Mouse (Mus musculus): ENCODE measurements around the gene Spag5. TPM values are rescaled to one million over a fixed set of nuclear protein-coding genes. Genes with fewer than 3 reads are reported as not detected.

Gene Spag5
- polyA plus RNA-seq (2014; fragmentation: Illumina TruSeq; extraction: RNeasy Lipid Tissue Mini Kit (QIAGEN cat#74804); ENCODE audit: low read depth, low replicate concordance), result 48.0 TPM

DNA sequence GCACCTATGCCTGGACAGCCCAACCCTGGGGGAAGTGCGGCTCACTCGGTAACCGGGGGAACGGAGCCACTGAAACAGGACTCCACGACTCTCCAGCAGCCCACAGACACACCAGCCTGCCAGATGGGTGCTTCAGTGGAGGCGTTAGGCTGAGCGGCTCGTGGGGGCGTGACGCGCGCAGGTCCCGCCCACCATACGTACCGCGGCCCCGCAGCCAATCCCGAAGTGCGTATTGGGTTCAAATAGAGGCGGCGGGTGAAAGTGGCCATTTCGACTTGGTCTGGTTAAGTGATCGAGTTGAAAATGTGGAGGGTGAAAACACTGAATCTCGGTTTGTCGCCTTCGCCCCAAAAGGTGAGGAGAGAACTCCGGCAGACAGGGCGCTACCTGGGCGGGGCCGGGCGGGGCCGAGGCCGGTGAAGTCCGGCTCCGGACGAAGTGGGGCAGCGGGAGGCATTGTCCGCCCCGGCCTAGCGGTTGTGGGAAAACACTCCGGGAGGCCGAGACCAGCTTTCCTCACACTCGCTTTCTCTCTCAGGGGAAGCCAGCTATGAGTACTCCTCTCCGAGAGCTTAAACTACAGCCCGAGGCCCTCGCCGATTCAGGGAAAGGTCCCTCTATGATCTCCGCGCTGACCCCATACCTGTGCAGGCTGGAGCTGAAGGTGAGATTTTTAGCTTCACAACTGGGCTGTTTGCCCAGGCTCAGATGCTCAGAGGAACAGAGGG lies at the start of gene Spag5:
Gene Spag5, plus strand, starts transcription at position 173 of the 728 bp plus-strand sequence.

DNA sequence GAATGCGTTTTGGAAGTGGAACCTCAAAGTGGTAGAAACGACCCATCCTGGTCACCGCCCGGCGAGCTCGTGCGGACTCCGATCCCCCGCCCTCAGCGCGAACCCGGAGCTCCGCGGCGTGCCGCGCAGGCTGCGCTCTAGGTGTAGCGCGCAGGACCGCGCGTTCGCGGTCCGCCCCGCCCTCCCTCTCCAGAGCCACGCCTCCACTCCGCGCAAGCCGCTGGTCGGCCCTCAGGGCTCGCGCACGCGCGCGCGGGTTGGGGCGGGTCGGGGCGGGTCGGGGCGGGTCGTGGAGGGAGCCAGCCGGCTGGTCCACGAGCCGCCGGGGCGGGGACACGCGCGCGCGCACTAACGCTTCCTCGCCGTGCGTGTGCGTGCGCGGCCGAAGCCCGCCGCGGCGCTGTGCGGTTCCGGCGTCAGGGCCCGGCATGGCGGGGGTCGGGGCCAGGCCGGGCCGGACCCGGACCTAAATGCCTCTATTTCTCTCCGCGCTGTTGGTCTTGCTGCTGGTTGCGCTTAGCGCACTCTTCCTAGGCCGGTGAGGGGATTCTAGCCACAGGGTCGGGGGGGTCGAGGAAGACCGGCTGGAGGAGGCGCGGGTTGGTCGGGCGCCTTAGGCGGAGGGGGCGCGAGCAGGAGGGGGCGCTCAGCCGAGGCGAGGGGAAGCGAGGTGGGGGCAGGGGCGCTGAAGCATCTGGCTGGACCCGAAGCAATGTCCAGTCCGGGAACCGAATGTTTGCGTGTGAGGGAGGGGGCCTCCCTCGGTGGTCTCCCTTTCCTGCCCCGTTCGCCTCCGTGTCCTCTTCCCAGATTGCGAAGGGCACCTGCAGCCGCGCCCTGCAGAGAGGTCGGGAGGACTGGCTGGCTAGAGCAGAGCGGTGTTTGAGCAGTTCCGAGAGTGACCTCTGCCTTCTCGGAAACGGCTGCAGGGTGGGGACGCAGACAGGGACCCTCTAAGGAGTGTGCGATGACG lies 39.7 kb upstream of the Spag5 start, which contains the start of gene 2610507B11Rik:
Gene 2610507B11Rik, plus strand, starts transcription at position 373 of the 973 bp plus-strand sequence.

DNA sequence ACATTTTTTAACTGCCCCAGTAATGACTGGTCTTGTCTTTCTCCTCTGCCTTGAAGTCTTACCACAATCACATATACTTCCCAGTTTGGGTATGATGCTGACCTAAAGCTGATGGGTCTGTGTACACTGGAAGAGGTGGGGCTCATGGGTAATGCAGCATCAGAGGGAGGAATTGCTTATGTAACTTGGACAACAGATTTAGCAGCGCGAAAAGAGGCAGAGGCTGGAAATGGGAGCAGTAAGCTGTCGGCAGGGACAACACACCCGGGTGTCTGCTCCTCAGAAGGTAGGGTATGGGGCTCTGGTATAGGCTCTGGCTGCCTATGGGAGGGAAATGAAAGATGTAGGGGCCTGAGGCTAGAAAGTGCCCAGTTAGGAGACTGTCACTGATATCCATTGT lies 10.7 kb upstream of the Spag5 start, which contains the start of gene BC030499:
Gene BC030499, plus strand, starts transcription at position 188 of the 400 bp plus-strand sequence.

DNA sequence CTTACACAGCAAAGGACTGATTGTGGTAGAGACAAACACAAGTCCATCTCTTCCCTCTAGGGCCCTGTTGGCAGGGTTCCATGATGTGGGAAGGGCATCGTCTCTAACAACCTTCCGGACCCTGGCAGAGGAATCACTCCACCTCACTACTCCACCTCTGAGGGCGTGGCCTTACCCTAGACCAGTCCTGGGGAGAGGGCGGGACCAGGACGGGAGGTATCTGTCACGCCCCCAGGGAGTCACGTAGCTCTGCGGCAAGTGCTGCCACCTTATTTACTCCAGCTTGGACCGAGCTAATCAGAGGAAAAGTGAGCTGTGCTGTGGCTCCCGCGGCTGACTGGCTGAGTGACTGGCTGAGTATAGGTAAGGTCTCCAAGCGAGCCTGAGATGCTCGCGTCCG lies 21.5 kb downstream of the Spag5 start, which contains the start of gene Aldoc:
Gene Aldoc, plus strand, starts transcription at position 109 of the 400 bp plus-strand sequence.

DNA sequence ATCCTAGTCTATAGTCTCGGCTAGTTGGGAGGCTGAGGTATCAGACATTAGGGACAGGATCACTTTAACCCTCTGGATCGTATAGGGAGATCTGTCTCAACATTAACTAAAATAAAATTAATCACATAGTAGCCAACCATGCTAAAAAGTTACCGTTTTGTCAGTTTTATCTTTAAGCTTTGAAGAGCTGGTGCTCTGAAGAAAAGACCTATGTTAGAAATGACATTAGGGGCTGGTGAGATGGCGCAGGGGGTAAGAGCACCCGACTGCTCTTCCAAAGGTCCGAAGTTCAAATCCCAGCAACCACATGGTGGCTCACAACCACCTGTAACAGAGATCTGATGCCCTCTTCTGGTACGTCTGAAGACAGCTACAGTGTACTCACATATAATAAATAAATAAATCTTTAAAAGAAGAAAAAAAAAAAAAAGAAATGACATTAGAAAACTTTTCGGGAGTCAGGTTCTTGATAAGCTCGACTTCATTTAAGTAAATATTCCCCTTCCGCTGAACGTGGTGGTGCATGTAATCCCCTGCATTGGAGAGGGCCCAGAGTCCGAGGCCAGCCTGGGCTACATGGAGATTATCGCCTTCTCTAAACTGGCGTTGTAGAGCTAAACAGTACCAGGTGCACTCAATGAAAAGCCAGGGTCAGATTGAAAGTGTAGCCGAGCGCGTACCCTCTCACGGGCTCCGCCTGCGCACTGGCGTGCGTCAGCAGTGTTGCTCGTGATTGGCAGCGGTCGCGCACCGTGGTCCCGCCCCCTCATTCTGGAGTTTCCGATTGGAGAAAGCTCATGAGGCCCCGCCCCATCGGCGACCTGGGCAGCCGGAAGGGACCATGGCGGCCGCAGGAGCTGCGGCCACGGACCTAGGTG lies 26.5 kb downstream of the Spag5 start, which contains the start of gene Pigs:
Gene Pigs, plus strand, starts transcription at position 782 of the 878 bp plus-strand sequence.

DNA sequence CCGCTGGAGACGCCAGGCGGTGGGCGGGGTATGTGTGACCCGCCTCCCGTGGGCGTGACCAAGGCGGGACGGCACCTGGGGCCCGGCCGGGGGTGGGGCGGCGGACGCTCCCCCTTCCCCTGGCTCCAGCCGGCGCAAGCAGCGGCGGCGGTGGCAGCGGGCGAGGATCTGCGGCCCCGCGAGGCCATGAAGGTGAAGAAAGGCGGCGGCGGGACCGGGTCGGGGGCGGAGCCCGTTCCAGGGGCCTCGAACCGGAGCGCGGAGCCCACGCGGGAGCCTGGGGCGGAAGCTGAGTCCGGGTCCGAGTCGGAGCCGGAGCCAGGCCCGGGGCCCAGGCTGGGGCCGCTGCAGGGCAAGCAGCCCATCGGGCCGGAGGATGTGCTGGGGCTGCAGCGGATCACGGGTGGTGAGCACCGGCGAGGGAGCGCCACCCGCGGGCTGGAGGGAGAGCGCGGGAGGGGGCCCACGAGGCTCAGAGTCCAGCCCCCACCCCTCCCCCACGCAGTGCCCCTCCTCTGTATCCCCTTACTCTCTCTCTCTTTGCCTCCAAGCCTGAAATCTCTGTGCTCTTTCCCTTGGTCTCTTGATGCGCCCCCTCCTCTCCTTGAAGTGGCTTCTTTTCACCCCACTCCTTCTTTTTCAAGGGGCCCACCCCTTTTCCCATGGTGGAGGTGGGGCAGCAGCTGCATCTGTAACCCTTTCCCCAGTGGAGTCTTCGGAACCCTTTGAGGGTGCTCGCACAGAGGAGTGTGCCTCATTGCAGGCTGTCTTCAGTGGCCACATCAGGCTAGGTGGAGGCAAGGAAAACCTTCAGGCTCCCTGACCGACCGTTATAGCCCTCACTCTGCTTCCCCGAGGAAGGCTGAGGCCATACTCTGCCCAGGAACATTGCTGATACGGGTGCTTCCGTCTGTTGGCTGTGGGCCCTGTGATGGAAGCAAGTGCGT lies 42.3 kb downstream of the Spag5 start, which contains the start of gene Unc119:
Gene Unc119, plus strand, starts transcription at position 102 of the 947 bp plus-strand sequence.

Other genes with a start within 250 kb of the Spag5 start
- gene Eral1, start 221.1 kb upstream of the Spag5 start, polyA plus RNA-seq (2014; fragmentation: Illumina TruSeq; extraction: RNeasy Lipid Tissue Mini Kit (QIAGEN cat#74804); ENCODE audit: low read depth, low replicate concordance), result 4.5 TPM
- 4.6 TPM for gene Fam222b, start 206.9 kb upstream of the Spag5 start, polyA plus RNA-seq (2014; fragmentation: Illumina TruSeq; extraction: RNeasy Lipid Tissue Mini Kit (QIAGEN cat#74804); ENCODE audit: low read depth, low replicate concordance)
- gene Traf4, start 135.9 kb upstream of the Spag5 start, polyA plus RNA-seq (2014; fragmentation: Illumina TruSeq; extraction: RNeasy Lipid Tissue Mini Kit (QIAGEN cat#74804); ENCODE audit: low read depth, low replicate concordance), result 0.08 TPM
- gene Nek8, start 124.9 kb upstream of the Spag5 start, polyA plus RNA-seq (2014; fragmentation: Illumina TruSeq; extraction: RNeasy Lipid Tissue Mini Kit (QIAGEN cat#74804); ENCODE audit: low read depth, low replicate concordance), result 5.8 TPM
- gene Tlcd1, start 124.8 kb upstream of the Spag5 start, polyA plus RNA-seq (2014; fragmentation: Illumina TruSeq; extraction: RNeasy Lipid Tissue Mini Kit (QIAGEN cat#74804); ENCODE audit: low read depth, low replicate concordance), result 44.7 TPM
- gene Rpl23a, start 117.9 kb upstream of the Spag5 start, polyA plus RNA-seq (2014; fragmentation: Illumina TruSeq; extraction: RNeasy Lipid Tissue Mini Kit (QIAGEN cat#74804); ENCODE audit: low read depth, low replicate concordance), result 243 TPM
- 2.0 TPM for gene Rab34, start 113.1 kb upstream of the Spag5 start, polyA plus RNA-seq (2014; fragmentation: Illumina TruSeq; extraction: RNeasy Lipid Tissue Mini Kit (QIAGEN cat#74804); ENCODE audit: low read depth, low replicate concordance)
- gene Proca1, start 108.1 kb upstream of the Spag5 start, polyA plus RNA-seq (2014; fragmentation: Illumina TruSeq; extraction: RNeasy Lipid Tissue Mini Kit (QIAGEN cat#74804); ENCODE audit: low read depth, low replicate concordance), result 338 TPM
- gene Sdf2, start 55.8 kb upstream of the Spag5 start, polyA plus RNA-seq (2014; fragmentation: Illumina TruSeq; extraction: RNeasy Lipid Tissue Mini Kit (QIAGEN cat#74804); ENCODE audit: low read depth, low replicate concordance), result 11.0 TPM
- 19.5 TPM for gene Supt6, start 55.5 kb upstream of the Spag5 start, polyA plus RNA-seq (2014; fragmentation: Illumina TruSeq; extraction: RNeasy Lipid Tissue Mini Kit (QIAGEN cat#74804); ENCODE audit: low read depth, low replicate concordance)
- 126 TPM for gene 2610507B11Rik, start 39.8 kb upstream of the Spag5 start, polyA plus RNA-seq (2014; fragmentation: Illumina TruSeq; extraction: RNeasy Lipid Tissue Mini Kit (QIAGEN cat#74804); ENCODE audit: low read depth, low replicate concordance)
- 0.46 TPM for gene BC030499, start 10.7 kb upstream of the Spag5 start, polyA plus RNA-seq (2014; fragmentation: Illumina TruSeq; extraction: RNeasy Lipid Tissue Mini Kit (QIAGEN cat#74804); ENCODE audit: low read depth, low replicate concordance)
- 4.2 TPM for gene Aldoc, start 21.4 kb downstream of the Spag5 start, polyA plus RNA-seq (2014; fragmentation: Illumina TruSeq; extraction: RNeasy Lipid Tissue Mini Kit (QIAGEN cat#74804); ENCODE audit: low read depth, low replicate concordance)
- gene Pigs, start 26.9 kb downstream of the Spag5 start, polyA plus RNA-seq (2014; fragmentation: Illumina TruSeq; extraction: RNeasy Lipid Tissue Mini Kit (QIAGEN cat#74804); ENCODE audit: low read depth, low replicate concordance), result 3.7 TPM
- 9.2 TPM for gene Unc119, start 42.0 kb downstream of the Spag5 start, polyA plus RNA-seq (2014; fragmentation: Illumina TruSeq; extraction: RNeasy Lipid Tissue Mini Kit (QIAGEN cat#74804); ENCODE audit: low read depth, low replicate concordance)
- gene Foxn1, start 85.0 kb downstream of the Spag5 start, polyA plus RNA-seq (2014; fragmentation: Illumina TruSeq; extraction: RNeasy Lipid Tissue Mini Kit (QIAGEN cat#74804); ENCODE audit: low read depth, low replicate concordance), result not detected
- 0.41 TPM for gene Slc13a2, start 120.7 kb downstream of the Spag5 start, polyA plus RNA-seq (2014; fragmentation: Illumina TruSeq; extraction: RNeasy Lipid Tissue Mini Kit (QIAGEN cat#74804); ENCODE audit: low read depth, low replicate concordance)
- gene Slc46a1, start 164.2 kb downstream of the Spag5 start, polyA plus RNA-seq (2014; fragmentation: Illumina TruSeq; extraction: RNeasy Lipid Tissue Mini Kit (QIAGEN cat#74804); ENCODE audit: low read depth, low replicate concordance), result 0.31 TPM
- gene Sarm1, start 196.2 kb downstream of the Spag5 start, polyA plus RNA-seq (2014; fragmentation: Illumina TruSeq; extraction: RNeasy Lipid Tissue Mini Kit (QIAGEN cat#74804); ENCODE audit: low read depth, low replicate concordance), result 0.15 TPM
- gene Vtn, start 197.6 kb downstream of the Spag5 start, polyA plus RNA-seq (2014; fragmentation: Illumina TruSeq; extraction: RNeasy Lipid Tissue Mini Kit (QIAGEN cat#74804); ENCODE audit: low read depth, low replicate concordance), result 0.73 TPM
- gene Sebox, start 201.9 kb downstream of the Spag5 start, polyA plus RNA-seq (2014; fragmentation: Illumina TruSeq; extraction: RNeasy Lipid Tissue Mini Kit (QIAGEN cat#74804); ENCODE audit: low read depth, low replicate concordance), result not detected
- gene Tmem199, start 210.6 kb downstream of the Spag5 start, polyA plus RNA-seq (2014; fragmentation: Illumina TruSeq; extraction: RNeasy Lipid Tissue Mini Kit (QIAGEN cat#74804); ENCODE audit: low read depth, low replicate concordance), result 29.0 TPM
- gene Poldip2, start 210.7 kb downstream of the Spag5 start, polyA plus RNA-seq (2014; fragmentation: Illumina TruSeq; extraction: RNeasy Lipid Tissue Mini Kit (QIAGEN cat#74804); ENCODE audit: low read depth, low replicate concordance), result 39.3 TPM
- gene Tnfaip1, start 234.8 kb downstream of the Spag5 start, polyA plus RNA-seq (2014; fragmentation: Illumina TruSeq; extraction: RNeasy Lipid Tissue Mini Kit (QIAGEN cat#74804); ENCODE audit: low read depth, low replicate concordance), result 8.6 TPM
- 45.9 TPM for gene Ift20, start 234.8 kb downstream of the Spag5 start, polyA plus RNA-seq (2014; fragmentation: Illumina TruSeq; extraction: RNeasy Lipid Tissue Mini Kit (QIAGEN cat#74804); ENCODE audit: low read depth, low replicate concordance)
- gene Tmem97, start 249.2 kb downstream of the Spag5 start, polyA plus RNA-seq (2014; fragmentation: Illumina TruSeq; extraction: RNeasy Lipid Tissue Mini Kit (QIAGEN cat#74804); ENCODE audit: low read depth, low replicate concordance), result 411 TPM

Data from testis, adult 10 weeks (tissue).